Mouse (Mus musculus) erythroblast, embryonic 14.5 days (primary cell): Measurements from ENCODE around the gene Plaur. TPM values are rescaled to one million over a fixed set of nuclear protein-coding genes. Genes with fewer than 3 reads are reported as not detected.

ENCODE experiments used
- H3K27me3 ChIP-seq: 2 replicates; pipeline ENCODE4 v1.6.1; 2012; ENCODE audit warnings: inconsistent platforms; ENCODE audit not compliant: control insufficient read depth
- H3K36me3 ChIP-seq: 2 replicates; pipeline ENCODE4 v1.6.1; 2012; ENCODE audit warnings: mild to moderate bottlenecking, inconsistent platforms; ENCODE audit not compliant: control insufficient read depth
- H3K4me1 ChIP-seq: 2 replicates; pipeline ENCODE4 v1.6.1; 2012; ENCODE audit warnings: inconsistent platforms; ENCODE audit not compliant: control insufficient read depth
- H3K4me3 ChIP-seq: replicated peaks from 2 replicates; pipeline ENCODE3; 2012; ENCODE audit warnings: moderate library complexity, mild to moderate bottlenecking, inconsistent platforms
- H3K9me3 ChIP-seq: 2 replicates; pipeline ENCODE4 v1.6.1; 2012; ENCODE audit warnings: low read length, inconsistent platforms, mixed read lengths; ENCODE audit not compliant: control insufficient read depth
- GATA1 ChIP-seq: IDR thresholded peaks from 2 replicates; pipeline ENCODE4 v1.6.1; 2012; ENCODE audit warnings: low read length, inconsistent platforms, mixed read lengths
- TAL1 ChIP-seq: IDR thresholded peaks from 3 replicates; pipeline ENCODE4 v1.6.1; 2012; ENCODE audit warnings: low read length, inconsistent platforms, mixed read lengths
- polyA plus RNA-seq: library from polyadenylated mRNA; stranded (reverse); fragments of >175 nt; gene quantifications from 2 replicates; pipeline ENCODE4 v1.2.3, GENCODE M21; 2012

The Plaur gene
- polyA plus RNA-seq, 1 experiment, result 0.08 TPM

- Histone ChIP-seq H3K9me3 (no peaks in the 10 kb centered on the region), H3K27me3 (no peaks in the 10 kb centered on the region)
- TF ChIP-seq GATA1 (no peak), TAL1 (no peak)
Observed at GRCm38 (mm10) chr7:24425919-24426318, 36.4 kb upstream of the Plaur start.

GRCm38 (mm10) chr7:24427168-24427567 is 35.1 kb upstream of the Plaur start:
- Histone ChIP-seq H3K9me3 (peaks cover 1% of the 10 kb centered on the region), H3K4me1 (no peaks in the 10 kb centered on the region; the same call in 1 of the 2 replicates), H3K27me3 (peaks cover 9% of the 10 kb centered on the region), H3K4me3 (no peak overlapping the region), H3K36me3 (peaks cover 22% of the 10 kb centered on the region)
- TF ChIP-seq TAL1 (no peak), GATA1 (no peak)

More at GRCm38 (mm10) chr7:24425919-24426318, 36.4 kb upstream of the Plaur start:
- Histone ChIP-seq H3K4me3 (no peak overlapping the region), H3K4me1 (no peaks in the 10 kb centered on the region; the same call in 1 of the 2 replicates), H3K36me3 (peaks cover 35% of the 10 kb centered on the region)

- H3K9me3 ChIP-seq, result peaks cover 9% of the 10 kb centered on the region
- TF ChIP-seq TAL1, result no peak
- no peak for TF ChIP-seq GATA1
Observed at GRCm38 (mm10) chr7:24428725-24429124, 33.6 kb upstream of the Plaur start.

GRCm38 (mm10) chr7:24429413-24430112 is 32.7 kb upstream of the Plaur start:
- Histone ChIP-seq H3K27me3 (peaks cover 20% of the 10 kb centered on the region), H3K36me3 (peaks cover 1% of the 10 kb centered on the region), H3K9me3 (peaks cover 9% of the 10 kb centered on the region), H3K4me1 (no peaks in the 10 kb centered on the region; the same call in 1 of the 2 replicates), H3K4me3 (no peak overlapping the region)
- TF ChIP-seq TAL1 (no peak), GATA1 (no peak)

More at GRCm38 (mm10) chr7:24428725-24429124, 33.6 kb upstream of the Plaur start:
- peaks cover 7% of the 10 kb centered on the region for H3K36me3 ChIP-seq
- no peak overlapping the region for H3K4me3 ChIP-seq
- peaks cover 20% of the 10 kb centered on the region for H3K27me3 ChIP-seq
- no peaks in the 10 kb centered on the region; the same call in 1 of the 2 replicates for H3K4me1 ChIP-seq

- Histone ChIP-seq H3K9me3 (peaks cover 9% of the 10 kb centered on the region), H3K4me1 (no peaks in the 10 kb centered on the region), H3K36me3 (no peaks in the 10 kb centered on the region), H3K27me3 (peaks cover 20% of the 10 kb centered on the region), H3K4me3 (no peak overlapping the region)
- TF ChIP-seq GATA1, result no peak
- TF ChIP-seq TAL1, result no peak
Observed at GRCm38 (mm10) chr7:24430551-24431345, 31.5 kb upstream of the Plaur start.

GRCm38 (mm10) chr7:24431713-24432112 is 30.6 kb upstream of the Plaur start:
- TF ChIP-seq TAL1 (no peak), GATA1 (no peak)
- Histone ChIP-seq H3K4me1 (no peaks in the 10 kb centered on the region), H3K27me3 (peaks cover 20% of the 10 kb centered on the region), H3K36me3 (no peaks in the 10 kb centered on the region), H3K9me3 (peaks cover 9% of the 10 kb centered on the region), H3K4me3 (no peak overlapping the region)

GRCm38 (mm10) chr7:24435305-24435704 is 27.0 kb upstream of the Plaur start:
- Histone ChIP-seq H3K4me3 (no peak overlapping the region), H3K4me1 (no peaks in the 10 kb centered on the region), H3K9me3 (peaks cover 9% of the 10 kb centered on the region), H3K36me3 (no peaks in the 10 kb centered on the region), H3K27me3 (peaks cover 20% of the 10 kb centered on the region)
- TF ChIP-seq TAL1 (no peak), GATA1 (no peak)

- Histone ChIP-seq H3K9me3 (no peaks in the 10 kb centered on the region; the same call in 1 of the 2 replicates), H3K4me3 (no peak overlapping the region), H3K4me1 (0 out of 2 replicates have a peak, but pooled peaks cover 2% of the 10 kb centered on the region), H3K36me3 (no peaks in the 10 kb centered on the region), H3K27me3 (peaks cover 3% of the 10 kb centered on the region)
- TF ChIP-seq GATA1 (no peak), TAL1 (no peak)
Observed at GRCm38 (mm10) chr7:24437981-24438380, 24.3 kb upstream of the Plaur start.

- TF ChIP-seq TAL1, result no peak
- no peak for TF ChIP-seq GATA1
- H3K4me1 ChIP-seq, result 0 out of 2 replicates have a peak, but pooled peaks cover 2% of the 10 kb centered on the region
- H3K27me3 ChIP-seq, result no peaks in the 10 kb centered on the region
- no peak overlapping the region for H3K4me3 ChIP-seq
- H3K36me3 ChIP-seq, result no peaks in the 10 kb centered on the region
- H3K9me3 ChIP-seq, result no peaks in the 10 kb centered on the region
Observed at GRCm38 (mm10) chr7:24439191-24439590, 23.1 kb upstream of the Plaur start.
